Mouse (Mus musculus) heart, adult 2 months (tissue): ENCODE measurements around the gene Ntrk3.

Experiments
- CTCF ChIP-seq: fragments of 200-600 bp; IDR thresholded peaks from 2 replicates; pipeline ENCODE4 v1.8.1; 2022; ENCODE audit warnings: antibody characterized with exemption, mild to moderate bottlenecking, moderate library complexity
- POLR2A ChIP-seq: fragments of 200-500 bp; IDR thresholded peaks from 2 replicates; pipeline ENCODE4 v1.6.1; 2011; ENCODE audit warnings: mild to moderate bottlenecking, low read depth, low read length, control low read depth; ENCODE audit not compliant: insufficient read depth

- TF ChIP-seq POLR2A (no peak), CTCF (no peak)
Observed at GRCm38 (mm10) chr7:78527564-78527963, 210.2 kb downstream of the Ntrk3 start.
